Mouse (Mus musculus) erythroid progenitor cell, adult 5-6 weeks (primary cell): ENCODE measurements around the gene Baz1b. TPM values are rescaled to one million over a fixed set of nuclear protein-coding genes. Genes with fewer than 3 reads are reported as not detected.
A peak's percentile ranks its signal among the peaks of the same experiment; 100 is the strongest.

Source experiments
- ATAC-seq: replicated peaks from 2 replicates; pipeline ENCODE4 v1.8.0; 2016; ENCODE audit warnings: moderate number of reproducible peaks, mild to moderate bottlenecking, moderate TSS enrichment, inconsistent platforms; ENCODE audit not compliant: poor library complexity, low FRiP score, severe bottlenecking
- total RNA-seq, 2 experiments: library from RNA; stranded (forward) in 1 of 2; stranded (reverse) in 1 of 2; fragments of 150-400 nt in 1 of 2; fragments of 186-747, 209-891 nt in 1 of 2; gene quantifications; 2 replicates each; pipeline versions ENCODE4 v1.2.3 to v1.2.4; 2015 to 2017; ENCODE audit warnings: low replicate concordance in 2 of 2

Baz1b gene
- total RNA-seq, 2 experiments from 2014 or later: 115 to 201 TPM

DNA sequence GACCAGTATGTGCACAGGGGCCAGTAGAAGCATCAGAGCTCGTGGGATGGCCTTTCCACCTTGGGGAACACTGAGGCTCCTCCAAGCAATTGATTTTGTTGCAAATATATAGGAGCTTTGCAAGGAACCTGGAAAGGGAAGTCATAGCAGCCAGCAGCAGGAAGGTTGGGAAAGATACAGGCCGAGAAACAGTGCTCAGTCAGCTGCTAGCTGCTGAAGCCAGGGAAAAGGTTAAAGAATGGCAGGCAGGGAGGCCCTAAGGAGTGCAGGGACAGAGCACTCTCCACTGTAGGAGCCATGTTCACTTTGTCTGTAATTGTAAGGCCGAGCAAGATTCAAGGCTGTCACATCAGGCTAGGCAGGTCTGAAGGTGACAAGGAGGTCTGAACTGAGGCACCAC is 8.5 kb upstream of the Baz1b start:
- ATAC-seq: no peak

DNA sequence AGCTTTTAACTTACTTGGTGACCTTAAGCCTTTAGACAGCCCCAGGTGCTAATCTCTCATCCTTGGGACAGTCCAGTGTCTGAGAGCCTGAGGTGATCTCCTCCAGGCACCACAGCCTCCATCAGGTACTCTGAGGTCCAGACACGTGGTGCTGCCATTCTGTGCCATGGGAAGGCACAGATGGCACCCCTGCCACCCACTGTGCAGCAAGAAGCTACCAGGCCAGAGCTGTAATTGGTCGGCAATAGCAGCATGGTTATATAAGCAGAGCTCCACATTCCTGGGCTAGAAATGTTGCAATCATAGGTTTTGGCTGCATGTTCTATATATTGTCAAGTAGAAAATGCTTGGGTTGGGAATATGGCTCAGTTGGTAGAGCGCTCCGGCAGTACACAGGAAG is 8.1 kb upstream of the Baz1b start:
- ATAC-seq: no peak

DNA sequence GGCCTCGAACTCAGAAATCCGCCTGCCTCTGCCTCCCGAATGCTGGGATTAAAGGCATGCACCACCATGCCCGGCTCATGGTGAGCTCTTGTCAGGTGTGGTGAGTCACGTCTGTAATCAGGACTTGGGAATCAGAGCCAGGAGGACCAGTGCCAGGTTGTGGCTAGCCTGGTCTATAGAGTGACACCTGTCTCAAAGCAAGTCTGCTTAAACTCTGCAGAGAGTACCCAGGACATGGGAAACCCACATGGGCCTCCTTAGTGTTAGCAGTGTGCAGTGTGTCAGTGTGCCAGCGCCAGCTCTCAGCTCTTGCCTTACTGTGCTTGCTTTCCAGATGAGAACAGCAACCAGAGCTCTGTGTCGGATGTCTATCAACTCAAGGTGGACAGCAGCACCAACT is 7.4 kb upstream of the Baz1b start:
- ATAC-seq: no peak

DNA sequence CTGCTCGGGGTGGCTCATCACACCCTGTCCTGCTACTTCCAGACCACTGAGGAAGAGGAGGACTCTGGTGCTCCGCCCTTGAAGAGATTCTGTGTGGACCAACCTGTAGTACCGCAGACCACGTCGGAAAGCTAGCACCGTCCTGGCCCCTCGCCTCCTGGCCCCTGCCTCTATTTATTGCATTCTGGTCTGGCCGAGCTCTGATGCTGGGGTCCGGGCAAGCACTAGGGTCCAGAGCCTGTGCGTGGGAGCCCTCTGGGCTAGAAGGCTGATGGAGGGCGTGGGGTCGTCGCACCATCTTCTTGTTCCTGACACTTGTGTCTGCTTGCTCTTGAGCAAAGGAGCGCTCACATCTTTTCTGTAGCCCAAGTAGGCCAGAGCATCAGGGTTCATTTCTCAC is 6.3 kb upstream of the Baz1b start:
- no peak for ATAC-seq

DNA sequence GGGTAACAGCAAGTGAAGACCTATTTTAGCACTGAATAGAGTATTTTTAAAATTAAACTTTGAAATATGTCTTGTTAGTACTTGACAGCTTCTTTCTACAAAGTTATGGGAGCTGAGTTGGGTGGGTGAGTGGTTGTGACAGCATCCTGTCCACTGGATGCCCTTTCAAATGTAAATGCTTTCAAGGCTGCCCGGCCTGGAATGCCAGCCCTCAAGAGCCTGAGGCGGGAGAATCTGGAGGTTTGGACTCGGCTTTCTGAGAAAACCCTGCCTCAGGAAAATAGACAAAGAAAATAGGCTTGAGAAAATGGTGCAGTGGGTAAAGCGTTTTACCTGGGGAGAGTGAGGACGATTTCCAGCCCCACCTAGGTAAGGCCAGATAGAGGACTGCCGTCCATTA is 5.3 kb upstream of the Baz1b start:
- no peak for ATAC-seq

DNA sequence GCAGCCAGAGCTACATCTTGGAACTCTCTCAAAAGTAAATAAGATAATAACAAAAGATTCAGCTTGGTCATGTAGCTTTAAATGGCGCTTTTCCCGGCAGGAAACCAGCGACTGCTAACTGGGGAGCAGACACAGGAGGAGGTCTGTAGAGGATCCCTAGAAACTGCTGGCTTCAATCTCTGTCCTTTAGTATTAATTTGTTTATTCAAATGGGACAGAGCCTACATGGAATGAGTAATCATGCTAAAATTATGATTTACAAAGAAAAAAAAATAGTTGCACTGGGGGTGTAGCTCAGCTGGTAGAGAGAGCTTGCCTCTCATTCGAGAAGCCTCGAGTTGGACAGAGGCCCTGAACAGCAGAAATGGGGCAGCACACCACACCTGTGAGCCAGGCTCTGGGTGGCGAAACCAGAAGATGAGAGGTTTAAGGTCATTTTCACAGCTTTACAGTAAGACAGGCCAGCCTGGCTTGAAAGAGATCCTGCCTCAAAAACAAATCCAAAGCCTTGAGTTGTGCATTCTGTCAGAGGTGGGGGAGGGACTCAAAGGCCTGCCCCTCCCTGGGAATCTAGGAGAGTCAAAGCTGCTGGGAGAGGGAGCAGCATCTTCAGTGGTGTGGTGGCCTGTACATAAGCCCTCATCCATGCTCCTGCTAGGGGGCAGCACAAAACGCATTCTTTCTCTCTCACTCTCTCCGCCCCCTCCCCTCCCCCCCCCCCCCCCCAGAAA is 3.8 kb upstream of the Baz1b start:
- ATAC-seq: no peak

DNA sequence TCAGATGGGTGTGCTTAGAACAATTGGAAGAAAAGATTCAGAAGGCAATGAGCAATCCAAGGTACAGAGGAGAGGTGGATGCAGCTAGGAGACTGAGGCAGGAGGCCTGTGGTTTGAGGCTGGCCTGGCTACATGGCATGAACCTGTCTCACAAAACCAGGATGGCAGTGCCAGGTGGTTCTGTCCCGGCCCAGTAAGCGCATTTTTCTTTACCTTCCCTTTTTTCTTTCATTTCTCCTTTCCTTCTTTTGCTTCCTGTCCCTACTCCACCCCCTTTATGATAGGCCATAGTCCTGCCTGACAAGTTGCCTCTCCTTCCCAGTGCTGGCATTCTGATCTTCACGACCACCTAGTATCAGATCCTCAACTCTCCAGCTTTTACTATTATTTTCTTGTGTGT is 2.0 kb upstream of the Baz1b start:
- no peak for ATAC-seq

DNA sequence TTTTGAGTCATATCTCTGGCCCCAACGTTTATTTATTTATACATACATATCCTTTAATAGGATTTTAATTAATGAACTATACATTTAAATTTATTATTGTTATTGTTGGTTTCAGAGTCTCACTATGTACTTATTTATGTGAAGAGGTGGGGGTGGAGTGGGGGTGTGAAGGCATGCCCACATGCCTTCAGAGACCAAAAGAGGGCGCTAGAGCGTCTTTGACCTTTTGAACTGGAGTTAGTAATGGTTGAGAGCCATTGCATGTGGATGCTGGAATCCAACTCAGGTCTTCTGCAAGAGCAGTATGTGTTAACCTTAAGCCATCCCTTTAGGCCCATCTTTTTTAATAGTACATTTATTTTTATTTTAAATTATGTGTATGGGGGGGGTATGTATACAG is 1.5 kb upstream of the Baz1b start:
- no peak for ATAC-seq

DNA sequence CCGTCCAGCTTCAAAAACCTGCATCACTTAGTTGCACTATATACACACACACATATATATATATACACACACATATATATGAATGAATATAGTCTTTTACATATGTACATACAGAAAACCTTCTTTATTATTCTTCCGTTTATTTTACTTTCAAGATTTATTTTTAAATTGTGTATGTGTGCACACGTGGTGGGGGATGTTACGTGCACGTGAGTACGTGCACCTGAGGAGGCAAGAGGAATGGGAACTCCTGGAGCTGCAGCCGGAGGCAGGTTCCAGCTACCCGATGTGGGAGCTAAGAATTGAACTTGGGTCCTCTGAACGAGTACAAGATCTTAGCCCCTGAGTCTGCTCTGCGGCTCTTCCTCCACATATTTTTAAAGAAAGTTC is 838 bp upstream of the Baz1b start:
- no peak for ATAC-seq

DNA sequence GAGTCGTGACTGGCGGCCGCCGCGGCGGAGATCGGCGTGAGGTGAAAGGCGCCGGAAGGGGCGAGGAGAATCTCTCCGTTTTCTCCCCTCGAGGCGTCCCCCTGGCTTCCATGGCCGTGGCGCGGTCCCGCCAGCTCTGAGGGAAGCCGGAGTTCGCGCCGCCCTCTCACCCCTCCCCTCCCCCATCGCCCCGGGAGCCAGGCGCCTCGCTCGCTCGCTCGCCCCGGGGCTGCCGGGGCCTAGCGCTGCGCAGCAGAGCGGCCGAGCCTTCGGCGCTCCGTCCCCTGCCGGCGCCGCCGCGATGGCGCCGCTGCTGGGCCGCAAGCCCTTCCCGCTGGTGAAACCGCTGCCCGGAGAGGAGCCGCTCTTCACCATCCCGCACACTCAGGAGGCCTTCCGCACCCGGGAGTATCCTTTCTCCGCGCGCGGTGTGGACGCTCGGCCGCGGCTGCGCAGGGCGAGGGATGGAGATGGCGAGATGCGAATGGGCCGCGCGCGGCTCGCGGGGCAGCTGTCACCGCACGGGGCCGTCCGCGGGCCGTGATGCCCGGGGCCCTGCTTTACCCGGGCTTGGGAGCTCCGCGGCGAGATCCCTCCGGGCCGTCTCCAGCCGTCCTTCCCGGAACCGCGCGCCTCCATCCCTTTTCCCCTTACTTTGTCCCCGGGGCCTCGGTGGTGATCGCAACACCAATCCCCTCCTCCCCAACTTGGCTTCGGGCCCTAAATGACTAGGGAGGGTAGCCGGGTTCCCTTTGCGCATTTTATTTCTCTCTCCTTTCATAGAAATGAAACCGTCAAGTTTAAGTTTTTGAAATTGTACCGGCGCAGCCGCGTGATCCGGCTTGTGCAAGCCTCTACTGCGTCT is 517 bp downstream of the Baz1b start:
- ATAC-seq: peak; percentile 64

DNA sequence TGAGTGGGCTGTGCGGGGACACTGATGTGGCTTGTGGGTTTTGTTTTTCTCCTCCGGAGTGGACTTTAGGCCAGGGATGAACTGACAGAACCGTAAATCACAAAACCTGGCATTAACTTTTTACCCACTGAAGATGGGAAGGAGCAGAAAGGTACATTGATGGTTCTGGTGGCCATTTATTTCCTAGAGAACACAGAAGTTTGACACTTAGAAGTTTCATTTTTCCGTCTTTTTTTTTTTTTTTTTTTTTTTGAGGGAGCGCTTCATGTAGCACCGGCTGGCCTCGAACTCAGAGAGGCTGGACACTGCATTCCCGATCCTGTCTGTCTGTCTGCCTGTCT is 1.1 kb downstream of the Baz1b start:
- no peak for ATAC-seq

DNA sequence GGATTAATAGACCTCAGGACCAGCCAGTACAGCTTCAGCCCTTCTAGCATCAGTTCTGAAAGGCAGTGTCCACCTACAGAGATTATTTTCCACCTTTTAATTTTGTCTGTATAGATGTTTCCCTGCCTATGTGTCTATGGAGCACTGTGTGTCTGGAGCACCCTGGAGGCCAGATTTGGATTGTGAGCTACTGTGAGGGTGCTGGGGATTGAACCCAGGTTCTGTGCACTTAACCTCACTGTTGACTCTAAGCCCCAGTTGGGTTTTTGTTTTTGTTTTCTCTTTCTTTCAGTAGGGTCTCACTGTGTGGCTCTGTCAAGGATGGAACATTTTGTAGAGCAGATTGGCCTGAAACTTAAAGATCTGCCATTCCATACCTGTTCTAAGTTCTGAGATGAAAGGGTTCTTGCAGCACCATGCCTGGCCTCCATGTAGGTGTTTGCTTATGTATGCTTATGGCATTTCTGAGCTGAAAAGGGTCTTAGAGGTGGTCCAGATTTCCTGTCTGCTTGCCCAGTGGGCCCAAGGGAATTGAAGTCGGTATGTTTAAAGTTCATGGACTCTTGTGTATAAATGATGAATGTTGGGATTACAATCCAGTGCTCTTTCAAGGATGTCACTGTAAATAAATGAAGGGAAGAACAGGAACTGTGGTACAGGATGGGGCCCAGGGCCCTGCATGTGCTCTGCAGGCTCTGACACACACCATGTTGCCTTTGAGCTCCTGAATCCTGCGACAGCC is 2.4 kb downstream of the Baz1b start:
- no peak for ATAC-seq

DNA sequence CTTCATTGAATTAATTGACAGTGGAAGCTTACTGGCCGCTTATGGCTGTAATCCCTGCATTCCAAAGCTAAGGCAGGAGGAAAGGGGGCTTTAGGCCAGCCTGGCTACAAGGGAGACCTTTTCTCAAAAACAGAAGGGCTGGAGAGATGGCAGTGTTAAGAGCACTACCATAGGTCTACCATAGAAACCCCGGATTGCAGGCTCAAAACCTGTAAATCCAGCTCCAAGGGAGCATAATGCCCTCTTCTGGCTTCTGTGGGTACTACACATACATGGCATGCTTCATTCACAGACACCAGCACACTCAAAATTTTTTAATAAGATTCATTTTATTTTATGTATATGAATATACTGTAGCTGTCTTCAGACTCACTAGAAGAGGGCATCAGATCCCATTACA is 4.6 kb downstream of the Baz1b start:
- 0 out of 2 replicates have a peak, but pooled peaks have one; percentile 39 for ATAC-seq

DNA sequence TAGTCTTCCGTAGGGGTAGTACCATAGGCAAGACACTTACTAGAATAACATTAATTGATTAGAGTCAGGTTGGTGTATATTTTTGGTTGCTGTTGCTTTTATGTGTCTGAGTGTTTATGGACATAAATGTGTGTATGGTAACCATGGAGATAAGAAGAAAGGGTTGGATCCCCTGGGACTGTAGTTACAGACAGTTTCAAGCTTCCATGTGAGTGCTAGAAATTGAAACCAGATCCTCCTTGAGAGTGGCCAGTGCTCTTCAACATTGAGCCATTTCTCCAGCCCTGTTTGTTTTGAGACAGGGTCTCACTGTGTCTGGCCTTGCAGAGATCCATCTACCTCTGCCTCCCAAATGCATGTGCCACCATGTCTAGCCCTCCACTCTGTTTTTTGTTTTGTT is 5.4 kb downstream of the Baz1b start:
- ATAC-seq: no peak

DNA sequence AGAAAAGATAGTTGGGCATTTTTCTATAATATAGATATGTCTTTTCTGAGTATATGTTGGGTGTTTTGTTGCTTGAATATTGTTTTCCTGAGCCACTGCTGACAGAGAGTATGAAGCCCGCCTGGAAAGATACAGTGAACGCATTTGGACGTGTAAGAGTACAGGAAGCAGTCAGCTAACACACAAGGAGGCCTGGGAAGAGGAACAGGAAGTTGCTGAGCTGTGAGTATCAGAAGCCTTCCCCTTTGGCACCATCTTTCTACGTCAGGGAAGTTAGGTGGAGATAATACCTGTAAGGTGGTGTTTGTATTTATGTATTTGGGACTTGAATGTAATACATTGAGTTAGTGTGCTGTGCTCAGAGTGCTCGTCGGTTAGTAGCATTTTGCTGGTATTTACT is 9.3 kb downstream of the Baz1b start:
- no peak for ATAC-seq

DNA sequence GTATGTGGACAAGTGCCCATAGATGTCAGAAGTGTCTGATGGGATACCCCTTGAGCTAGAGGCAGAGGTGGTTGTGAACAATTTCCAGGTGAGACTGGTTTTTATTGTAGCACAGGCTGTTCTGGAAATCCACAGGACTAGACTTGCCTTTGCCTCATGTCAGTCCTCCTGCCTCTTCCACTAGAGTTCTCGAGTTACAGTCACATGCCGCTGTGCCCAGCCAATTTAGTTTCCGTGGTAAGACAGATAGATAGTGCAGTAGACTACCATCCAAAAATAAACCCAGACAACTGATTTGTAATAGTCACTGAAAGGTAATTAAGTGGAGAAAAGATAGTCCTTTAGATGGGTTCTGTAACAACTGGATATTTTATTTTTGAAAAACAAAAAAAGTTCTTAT is 15.7 kb downstream of the Baz1b start:
- ATAC-seq: no peak

DNA sequence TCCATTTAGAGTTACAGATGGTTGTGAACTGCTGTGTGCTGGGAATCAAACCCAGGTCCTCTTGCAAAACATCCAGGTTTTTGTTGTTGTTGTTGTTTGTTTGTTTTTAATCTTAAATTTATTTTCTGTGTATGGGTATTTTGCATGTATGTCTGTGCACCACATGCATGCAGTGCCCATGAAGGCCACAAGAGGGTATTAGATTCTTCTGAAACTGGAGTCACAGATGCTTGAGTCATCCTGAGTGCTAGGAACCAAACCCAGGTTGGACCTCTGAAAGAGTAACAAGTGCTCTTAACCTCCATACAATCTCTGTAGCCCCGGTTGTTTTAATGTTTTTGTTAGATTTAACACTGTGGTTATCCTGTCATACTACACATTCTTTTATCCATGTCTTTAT is 21.1 kb downstream of the Baz1b start:
- ATAC-seq: peak; percentile 46; the same call in 1 of the 2 replicates

DNA sequence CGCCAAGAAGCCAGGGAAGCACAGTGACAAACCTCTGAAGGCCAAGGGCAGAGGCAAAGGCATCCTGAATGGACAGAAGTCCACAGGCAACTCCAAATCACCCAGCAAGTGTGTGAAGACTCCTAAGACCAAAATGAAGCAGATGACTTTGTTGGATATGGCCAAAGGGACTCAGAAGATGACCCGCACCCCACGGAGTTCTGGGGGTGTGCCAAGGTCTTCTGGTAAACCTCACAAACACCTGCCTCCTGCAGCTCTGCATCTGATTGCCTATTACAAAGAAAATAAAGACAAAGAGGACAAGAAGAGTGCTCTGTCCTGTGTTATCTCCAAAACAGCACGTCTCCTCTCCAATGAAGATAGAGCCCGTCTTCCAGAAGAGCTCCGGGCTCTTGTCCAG is 29.8 kb downstream of the Baz1b start:
- no peak for ATAC-seq

DNA sequence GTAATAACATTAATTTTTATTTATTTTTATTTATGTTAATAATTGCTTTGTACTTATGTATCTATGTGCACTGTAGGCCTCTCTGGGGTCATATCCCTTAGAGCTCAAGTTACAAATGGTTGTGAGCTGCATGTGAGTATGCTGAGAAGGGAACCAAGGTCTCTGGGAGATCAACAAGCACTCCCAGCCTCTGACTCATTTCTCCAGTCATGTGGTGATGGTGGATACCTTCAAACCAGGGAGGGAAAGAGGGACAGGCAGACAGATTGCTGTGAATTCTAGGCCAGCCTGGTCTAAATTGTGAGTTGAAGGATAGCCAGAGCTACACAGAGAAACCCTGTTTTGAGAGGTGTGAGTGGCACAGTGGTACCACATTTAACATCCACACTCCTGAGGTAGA is 33.9 kb downstream of the Baz1b start:
- no peak for ATAC-seq

DNA sequence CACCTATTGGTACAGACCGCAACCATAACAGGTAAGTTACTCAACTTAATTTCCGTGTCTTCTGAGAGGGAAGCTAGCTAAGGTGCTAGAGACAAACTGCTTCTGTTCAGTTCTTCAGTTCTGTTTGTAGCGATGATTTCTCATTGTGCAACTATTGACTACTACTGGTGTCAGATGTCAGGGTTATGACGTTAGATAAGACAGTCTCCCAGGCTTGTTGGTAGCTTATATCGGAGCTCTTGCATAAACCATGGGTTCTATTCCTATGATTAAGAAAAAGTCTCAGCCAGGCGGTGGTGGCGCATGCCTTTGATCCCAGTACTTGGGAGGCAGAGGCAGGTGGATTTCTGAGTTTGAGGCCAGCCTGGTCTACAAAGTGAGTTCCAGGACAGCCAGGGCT is 35.0 kb downstream of the Baz1b start:
- no peak for ATAC-seq

DNA sequence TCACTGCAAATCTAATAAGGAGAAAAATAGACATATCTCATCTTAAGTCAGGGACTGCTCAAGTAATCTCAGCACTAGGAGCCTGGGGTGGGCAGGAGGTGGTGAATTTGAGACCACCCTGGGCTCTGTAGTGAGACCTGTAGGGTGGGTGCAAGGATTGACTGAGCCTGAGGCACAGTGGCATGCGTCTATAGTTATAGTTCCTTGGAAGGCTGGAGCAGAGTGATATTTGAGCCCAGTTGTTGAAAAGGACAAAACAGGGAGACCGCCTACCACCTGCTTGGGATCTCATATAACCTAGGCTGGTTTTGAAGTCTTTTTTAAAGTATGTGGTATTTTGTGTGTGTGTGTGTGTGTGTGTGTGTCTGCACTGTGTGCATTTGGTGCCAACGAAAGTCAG is 37.1 kb downstream of the Baz1b start:
- no peak for ATAC-seq
